Mouse (Mus musculus): Measurements from ENCODE around the gene Pcnx4. TPM values are rescaled to one million over a fixed set of nuclear protein-coding genes. Genes with fewer than 3 reads are reported as not detected.

Pcnx4 gene
- polyA plus RNA-seq (2017; shearing (Covaris generic)): 1 to 10 TPM; 4.4 to 7.0 TPM

GRCm38 (mm10) chr12:72536021-72536597 lies at the start of gene Pcnx4:
Gene Pcnx4 (plus strand): TSS chr12:72536383.
- ATAC-seq: peak; percentile 99

- ATAC-seq: no peak
Observed at GRCm38 (mm10) chr12:72487498-72487897, 48.7 kb upstream of the Pcnx4 start.

GRCm38 (mm10) chr12:72489995-72490394 lies 46.2 kb upstream of the Pcnx4 start:
- ATAC-seq: no peak

- no peak for ATAC-seq
Observed at GRCm38 (mm10) chr12:72491063-72491719, 45.0 kb upstream of the Pcnx4 start.

- no peak for ATAC-seq
Observed at GRCm38 (mm10) chr12:72496866-72497600, 39.1 kb upstream of the Pcnx4 start.

GRCm38 (mm10) chr12:72509606-72510005 lies 26.6 kb upstream of the Pcnx4 start:
- ATAC-seq: no peak

- ATAC-seq: peak; percentile 60
Observed at GRCm38 (mm10) chr12:72515446-72515845, 20.7 kb upstream of the Pcnx4 start.

GRCm38 (mm10) chr12:72518114-72518728 lies 18.0 kb upstream of the Pcnx4 start:
- no peak for ATAC-seq

- ATAC-seq: no peak
Observed at GRCm38 (mm10) chr12:72519352-72519751, 16.8 kb upstream of the Pcnx4 start.

GRCm38 (mm10) chr12:72519855-72520254 lies 16.3 kb upstream of the Pcnx4 start:
- ATAC-seq: no peak

GRCm38 (mm10) chr12:72520645-72521044 lies 15.5 kb upstream of the Pcnx4 start:
- ATAC-seq: peak; percentile 85

- no peak for ATAC-seq
Observed at GRCm38 (mm10) chr12:72525588-72525987, 10.6 kb upstream of the Pcnx4 start.

GRCm38 (mm10) chr12:72532303-72532702 lies 3.9 kb upstream of the Pcnx4 start:
- ATAC-seq: no peak

- no peak for ATAC-seq
Observed at GRCm38 (mm10) chr12:72533986-72534385, 2.2 kb upstream of the Pcnx4 start.

GRCm38 (mm10) chr12:72535599-72535998 lies 584 bp upstream of the Pcnx4 start:
- no peak for ATAC-seq

GRCm38 (mm10) chr12:72538571-72538970 lies 2.4 kb downstream of the Pcnx4 start:
- ATAC-seq: no peak

- no peak for ATAC-seq
Observed at GRCm38 (mm10) chr12:72554347-72554746, 18.2 kb downstream of the Pcnx4 start.

GRCm38 (mm10) chr12:72564281-72564795 lies 28.2 kb downstream of the Pcnx4 start:
- no peak for ATAC-seq

GRCm38 (mm10) chr12:72582021-72582420 lies 45.8 kb downstream of the Pcnx4 start:
- no peak for ATAC-seq

GRCm38 (mm10) chr12:72583099-72583498 lies 46.9 kb downstream of the Pcnx4 start:
- no peak for ATAC-seq

- no peak for ATAC-seq
Observed at GRCm38 (mm10) chr12:72585339-72585738, 49.2 kb downstream of the Pcnx4 start.

- ATAC-seq: no peak
Observed at GRCm38 (mm10) chr12:72592991-72593390, 56.8 kb downstream of the Pcnx4 start.

GRCm38 (mm10) chr12:72594001-72594400 lies 57.8 kb downstream of the Pcnx4 start:
- ATAC-seq: no peak
